Mouse (Mus musculus) stomach, embryonic 15.5 days (tissue): ENCODE data around the gene Osbpl6. TPM values are rescaled to one million over a fixed set of nuclear protein-coding genes. Genes with fewer than 3 reads are reported as not detected.
"Not testable (repeated sequence)": the region's sequence is repeated elsewhere in the genome, so short reads cannot be mapped to it uniquely, and the experiment has no call there.

Source experiments
- ATAC-seq: fragments of 200-750 bp; cut with Nextera tagmentation; 2 replicates; pipeline ENCODE4 v1.8.0; 2017; ENCODE audit warnings: low read depth, moderate number of reproducible peaks, moderate TSS enrichment; ENCODE audit not compliant: insufficient read depth, low FRiP score
- H3K27ac ChIP-seq: fragments of 300-500 bp; sonication (generic); 2 replicates; pipeline ENCODE4 v1.5.1; 2015; ENCODE audit warnings: mild to moderate bottlenecking, inconsistent platforms
- H3K27me3 ChIP-seq: fragments of 300-500 bp; sonication (generic); replicated peaks from 2 replicates; pipeline ENCODE4 v1.6.1; 2015; ENCODE audit warnings: inconsistent platforms
- H3K36me3 ChIP-seq: fragments of 300-500 bp; sonication (generic); 2 replicates; pipeline ENCODE4 v1.6.1; 2015; ENCODE audit warnings: inconsistent platforms
- H3K4me1 ChIP-seq: fragments of 300-500 bp; sonication (generic); 2 replicates; pipeline ENCODE4 v1.6.1; 2015; ENCODE audit warnings: inconsistent platforms
- H3K4me2 ChIP-seq: fragments of 300-500 bp; sonication (generic); 2 replicates; pipeline ENCODE4 v1.6.1; 2015; ENCODE audit warnings: mild to moderate bottlenecking, inconsistent platforms
- H3K4me3 ChIP-seq: fragments of 300-500 bp; sonication (generic); replicated peaks from 2 replicates; pipeline ENCODE4 v1.5.1; 2015; ENCODE audit warnings: inconsistent platforms
- H3K9ac ChIP-seq: fragments of 300-500 bp; sonication (generic); 2 replicates; pipeline ENCODE4 v1.6.1; 2015; ENCODE audit warnings: inconsistent platforms
- H3K9me3 ChIP-seq: fragments of 300-500 bp; sonication (generic); 2 replicates; pipeline ENCODE4 v1.6.1; 2016; ENCODE audit warnings: inconsistent platforms
- WGBS: fragments of 180-500 bp; shearing (Covaris S2); methylation state at CpG from one replicate; pipeline ENCODE4 v1.1.7; 2015; 5-methylcytosine and 5-hydroxymethylcytosine counted together
- microRNA-seq: library from miRNA; unstranded; fragments of <30 nt; microRNA quantifications from one replicate; pipeline ENCODE4, GENCODE M21; 2016
- polyA plus RNA-seq: library from polyadenylated mRNA; unstranded; fragments of >200 nt; fragmentation: Nextera tagmentation; extraction: Ambion mirVana; gene quantifications from 2 replicates; pipeline ENCODE4 v1.2.1, GENCODE M21; 2015

The Osbpl6 gene
- polyA plus RNA-seq, 1 experiment from 2014 or later, result 10.5 TPM

DNA sequence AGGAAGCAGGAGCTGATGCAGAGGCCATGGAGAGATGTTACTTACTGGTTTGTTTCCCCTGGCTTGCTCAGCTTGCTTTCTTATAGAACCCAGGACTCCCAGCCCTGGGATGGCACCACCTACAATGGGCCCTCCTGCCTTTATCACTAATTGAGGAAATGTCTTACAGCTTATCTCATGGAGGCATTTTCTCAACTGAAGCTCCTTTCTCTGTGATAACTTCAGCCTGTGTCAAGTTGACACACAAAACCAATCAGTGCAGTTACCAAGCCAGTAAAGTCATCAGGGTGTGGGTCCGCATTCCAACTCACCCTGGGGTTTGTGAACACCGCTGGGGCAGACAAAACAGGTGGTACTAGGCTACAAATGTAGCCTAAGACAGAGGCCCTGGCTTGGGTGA lies 216.0 kb downstream of the Osbpl6 start:
- H3K9me3 ChIP-seq, H3K4me3 ChIP-seq, H3K4me2 ChIP-seq, H3K27me3 ChIP-seq, H3K4me1 ChIP-seq, H3K27ac ChIP-seq, H3K9ac ChIP-seq, ATAC-seq: not testable (repeated sequence)
- peaks cover 16% of the 10 kb centered on the region; the same call in 1 of the 2 replicates for H3K36me3 ChIP-seq
- WGBS, result 92% methylated on average over 2 of the region's 2 CpGs

DNA sequence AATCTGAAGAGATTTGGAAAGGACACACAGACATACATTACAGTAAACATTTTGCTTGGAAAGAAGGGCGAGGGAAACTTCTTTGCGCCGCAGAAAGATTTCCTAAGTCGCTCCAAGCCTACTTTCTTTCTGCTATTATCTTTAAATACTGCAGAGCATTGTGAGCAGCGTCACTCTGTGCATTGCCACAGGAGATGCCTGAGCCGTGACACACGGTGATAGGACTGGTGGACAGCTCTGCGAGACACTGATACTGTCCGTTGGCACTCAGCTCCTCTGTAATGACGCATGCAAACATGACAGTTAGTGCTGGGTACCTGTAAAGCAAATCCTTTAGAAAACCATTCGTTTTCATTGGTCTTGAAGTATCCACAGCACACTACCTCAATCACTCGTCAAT lies 224.0 kb downstream of the Osbpl6 start:
- Histone ChIP-seq H3K4me1 (no peaks in the 10 kb centered on the region), H3K27ac (no peak overlapping the region), H3K4me2 (no peak overlapping the region), H3K27me3 (no peaks in the 10 kb centered on the region), H3K36me3 (peaks cover 52% of the 10 kb centered on the region), H3K4me3 (no peak overlapping the region), H3K9me3 (no peaks in the 10 kb centered on the region), H3K9ac (no peak overlapping the region)
- no peak for ATAC-seq
- 88% methylated on average over 12 of the region's 12 CpGs for WGBS

DNA sequence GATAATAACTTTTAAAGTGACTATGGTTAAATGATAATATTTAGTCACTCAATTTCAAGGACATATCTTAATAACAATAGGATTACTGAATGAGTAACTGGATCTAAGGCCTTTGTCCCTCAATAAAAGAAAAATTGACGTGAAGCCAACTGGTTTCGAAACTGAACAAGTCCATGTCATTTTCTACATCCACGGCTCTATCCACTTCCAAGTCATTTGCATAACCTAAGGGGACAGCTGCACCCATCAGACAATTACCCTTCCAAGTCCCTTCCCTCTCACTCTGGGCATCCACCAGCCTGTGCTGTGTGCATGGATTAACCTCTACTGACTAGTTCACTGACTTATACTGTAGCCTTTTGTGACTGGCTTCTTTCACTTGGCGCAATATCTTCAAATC lies 225.3 kb downstream of the Osbpl6 start:
- H3K36me3 ChIP-seq, result peaks cover 50% of the 10 kb centered on the region
- no peak overlapping the region for H3K9ac ChIP-seq
- H3K4me1 ChIP-seq, result no peaks in the 10 kb centered on the region
- ATAC-seq, result no peak
- no peak overlapping the region for H3K27ac ChIP-seq
- no peaks in the 10 kb centered on the region for H3K9me3 ChIP-seq
- H3K27me3 ChIP-seq, result no peaks in the 10 kb centered on the region
- 90% methylated on average over 4 of the region's 4 CpGs for WGBS
- H3K4me3 ChIP-seq, result no peak overlapping the region
- no peak overlapping the region for H3K4me2 ChIP-seq

DNA sequence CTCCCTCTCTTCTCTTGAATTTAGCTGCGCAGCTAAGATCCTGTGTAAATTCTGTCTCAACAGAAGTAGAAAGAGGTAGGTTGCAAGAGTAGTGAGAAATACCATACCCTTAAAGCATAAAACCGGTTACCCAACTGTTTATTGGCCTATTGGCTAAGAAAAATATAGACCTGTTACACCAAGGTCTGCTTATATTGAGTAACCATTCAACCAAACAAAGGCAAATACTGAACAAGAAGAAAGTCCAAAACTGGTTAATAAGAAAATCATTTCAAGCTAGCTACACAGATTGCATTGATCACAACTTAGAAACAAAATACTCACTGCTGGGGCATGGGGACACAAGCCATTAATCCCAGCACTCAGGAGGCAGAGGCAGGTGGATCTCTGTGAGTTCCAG lies 233.3 kb downstream of the Osbpl6 start:
- peaks cover 3% of the 10 kb centered on the region; the same call in 1 of the 2 replicates for H3K36me3 ChIP-seq
- H3K27me3 ChIP-seq, result no peaks in the 10 kb centered on the region
- H3K9me3 ChIP-seq, result no peaks in the 10 kb centered on the region
- H3K27ac ChIP-seq, result no peak overlapping the region
- H3K4me3 ChIP-seq, result no peak overlapping the region
- 90% methylated on average over 2 of the region's 2 CpGs for WGBS
- no peak for ATAC-seq
- H3K4me2 ChIP-seq, result no peak overlapping the region
- no peaks in the 10 kb centered on the region for H3K4me1 ChIP-seq
- H3K9ac ChIP-seq, result no peak overlapping the region

DNA sequence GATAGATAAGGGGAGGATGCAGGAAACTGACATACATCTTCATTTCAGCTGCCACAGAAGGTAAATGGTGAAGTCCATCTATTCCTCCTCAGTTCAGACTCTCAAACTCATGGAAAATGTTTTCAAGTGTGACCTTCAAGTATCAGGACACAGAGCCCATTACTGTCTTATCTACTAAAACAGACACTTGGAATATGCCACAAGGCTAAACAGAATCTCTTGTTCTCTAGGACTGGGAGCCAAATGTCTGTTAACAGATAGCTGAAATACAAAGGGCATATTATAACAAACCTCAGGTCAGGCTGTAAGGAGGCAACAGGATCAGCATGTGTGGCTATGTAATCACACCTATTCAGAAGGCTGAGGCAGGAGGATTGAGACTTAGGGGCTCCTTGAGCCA lies 237.5 kb downstream of the Osbpl6 start:
- no peak overlapping the region for H3K4me2 ChIP-seq
- no peak for ATAC-seq
- peaks cover 3% of the 10 kb centered on the region; the same call in 1 of the 2 replicates for H3K4me1 ChIP-seq
- H3K27me3 ChIP-seq, result no peaks in the 10 kb centered on the region
- no peaks in the 10 kb centered on the region for H3K9me3 ChIP-seq
- no peak overlapping the region for H3K4me3 ChIP-seq
- no peak overlapping the region for H3K9ac ChIP-seq
- H3K27ac ChIP-seq, result no peak overlapping the region
- no peaks in the 10 kb centered on the region; the same call in 1 of the 2 replicates for H3K36me3 ChIP-seq

DNA sequence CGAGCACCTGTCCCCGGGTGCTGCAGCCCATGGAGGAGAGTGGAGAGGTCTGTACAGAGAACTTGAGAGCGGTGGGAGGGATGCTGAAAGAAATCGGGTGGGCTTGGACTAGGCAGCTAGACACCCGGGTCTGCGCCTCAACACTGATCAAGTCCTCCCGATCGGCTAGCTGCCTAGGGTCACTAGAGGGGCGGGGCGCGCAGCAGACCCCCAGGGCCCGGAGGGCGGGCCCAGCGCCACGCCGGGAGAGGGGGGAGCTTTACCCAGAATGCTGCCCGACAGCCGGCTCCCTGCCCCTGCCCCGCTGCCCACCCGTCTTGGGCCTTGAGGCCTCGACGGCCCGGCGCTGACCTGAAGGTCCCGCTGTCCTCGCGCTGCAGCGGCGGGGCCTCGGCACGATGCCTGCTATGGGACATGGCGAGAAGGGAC lies 241.1 kb downstream of the Osbpl6 start:
- peak overlapping the region; percentile 90 for H3K27ac ChIP-seq
- H3K4me2 ChIP-seq, result peak overlapping the region; percentile 92
- no peaks in the 10 kb centered on the region for H3K27me3 ChIP-seq
- peak overlapping the region; percentile 81 for H3K4me3 ChIP-seq
- H3K4me1 ChIP-seq, result peaks cover 4% of the 10 kb centered on the region; the same call in 1 of the 2 replicates
- peak; percentile 33 for ATAC-seq
- 0% methylated on average over 32 of the region's 32 CpGs for WGBS
- peak overlapping the region; percentile 69 for H3K9ac ChIP-seq
- H3K36me3 ChIP-seq, result no peaks in the 10 kb centered on the region
- H3K9me3 ChIP-seq, result no peaks in the 10 kb centered on the region

DNA sequence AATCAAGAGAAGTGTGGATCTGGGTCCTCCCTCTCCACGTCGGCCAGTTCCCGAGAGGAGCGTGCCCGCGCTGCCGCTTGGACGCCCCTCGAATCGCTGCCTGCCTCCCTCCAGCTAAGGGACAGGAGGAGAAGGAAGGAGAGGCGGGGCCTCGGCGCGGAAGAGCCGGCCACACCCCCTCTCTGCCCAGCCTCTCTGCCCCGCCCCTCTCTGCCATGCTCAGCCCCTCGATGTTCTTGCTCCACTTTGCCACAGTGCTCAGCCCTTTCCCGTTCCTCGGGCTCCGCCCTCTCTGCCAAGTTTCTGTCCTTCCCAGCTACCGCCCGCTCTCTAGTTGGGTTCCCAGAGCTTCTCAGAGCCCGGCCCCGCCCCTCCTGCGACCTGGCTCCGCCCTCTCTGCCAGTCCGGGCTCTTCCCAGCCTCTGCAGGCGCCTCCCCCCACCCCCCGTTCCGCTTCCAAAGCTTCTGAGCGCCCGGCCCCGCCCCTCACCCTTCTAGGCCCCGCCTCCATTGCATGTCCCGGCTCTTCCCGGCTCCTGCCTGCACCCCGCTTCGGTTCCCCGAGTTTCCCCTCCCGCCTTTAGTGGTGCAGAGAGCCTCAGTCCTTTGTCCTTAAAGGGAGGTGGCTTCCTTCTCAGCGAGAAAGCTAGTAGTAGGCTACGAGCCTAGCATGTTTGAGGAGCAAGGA lies 241.7 kb downstream of the Osbpl6 start, which contains the start of the genes Prkra and Pjvk:
TSS of gene Prkra (minus strand) at position 133 of the 688 bp plus-strand sequence.
TSS of gene Pjvk (plus strand) at position 594 of the 688 bp plus-strand sequence.
- peak within 1 kb of the TSS; percentile 92 for H3K4me2 ChIP-seq
- H3K9me3 ChIP-seq, result no peaks in the 10 kb centered on the region
- peak within 1 kb of the TSS; percentile 90 for H3K27ac ChIP-seq
- under 1% methylated on average over 39 of the region's 42 CpGs for WGBS
- H3K4me1 ChIP-seq, result peaks cover 4% of the 10 kb centered on the region; the same call in 1 of the 2 replicates
- H3K36me3 ChIP-seq, result no peaks in the 10 kb centered on the region
- peak; percentile 99 for ATAC-seq
- peak within 1 kb of the TSS; percentile 69 for H3K9ac ChIP-seq
- H3K27me3 ChIP-seq, result no peaks in the 10 kb centered on the region
- H3K4me3 ChIP-seq, result peak within 1 kb of the TSS; percentile 81

DNA sequence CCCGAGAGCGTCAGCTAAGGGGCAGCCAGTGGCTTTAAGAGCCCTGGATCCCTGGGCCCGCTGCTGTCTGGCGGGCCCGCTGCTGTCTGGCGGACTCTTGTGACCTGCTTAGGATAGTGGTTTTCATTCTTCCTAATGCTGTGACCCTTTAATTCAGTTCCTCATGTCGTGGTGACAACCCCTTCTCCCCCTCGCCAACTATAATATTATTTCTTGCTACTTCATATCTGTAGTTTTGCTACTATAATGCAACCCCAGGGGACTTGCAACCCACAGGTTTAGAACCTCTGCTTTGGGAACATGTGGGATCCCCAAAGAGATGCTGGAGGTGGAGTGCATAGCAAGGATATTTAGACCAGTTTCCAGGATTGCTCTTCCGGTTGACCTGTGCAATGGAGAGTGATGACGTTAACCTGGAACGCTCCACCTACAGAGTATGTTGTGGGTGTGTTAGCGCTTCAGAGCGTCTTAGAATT lies 242.4 kb downstream of the Osbpl6 start:
- no peaks in the 10 kb centered on the region for H3K27me3 ChIP-seq
- H3K4me1 ChIP-seq, result peaks cover 4% of the 10 kb centered on the region; the same call in 1 of the 2 replicates
- peak overlapping the region; percentile 81 for H3K4me3 ChIP-seq
- H3K27ac ChIP-seq, result peak overlapping the region; percentile 86
- peak overlapping the region; percentile 41; the same call in 1 of the 2 replicates for H3K9ac ChIP-seq
- H3K9me3 ChIP-seq, result no peaks in the 10 kb centered on the region
- 29% methylated on average over 13 of the region's 13 CpGs for WGBS
- peak overlapping the region; percentile 92 for H3K4me2 ChIP-seq
- ATAC-seq, result no peak
- no peaks in the 10 kb centered on the region for H3K36me3 ChIP-seq

Small RNA genes lying within 50 kb of the gene (microRNA-seq; reads per million reads assigned to microRNA genes)
- not detected for gene Gm23164

Other genes with a start within 250 kb of the Osbpl6 start
- gene Pde11a, start 67.7 kb upstream of the Osbpl6 start, polyA plus RNA-seq, result 0.12 and 0.18 TPM in 2 replicates
- gene Cyct, start 46.1 kb upstream of the Osbpl6 start, polyA plus RNA-seq, result not detected in 2 replicates
- gene Rbm45, start 36.5 kb upstream of the Osbpl6 start, polyA plus RNA-seq, result 13.3 and 14.1 TPM in 2 replicates
- gene Prkra, start 241.5 kb downstream of the Osbpl6 start, polyA plus RNA-seq, result 47.8 and 49.1 TPM in 2 replicates
- 0.21 and 0.32 TPM in 2 replicates for gene Pjvk, start 242.0 kb downstream of the Osbpl6 start, polyA plus RNA-seq